14 mouse cellular contexts compared by ENCODE assay signal in the genomic region with DNA sequence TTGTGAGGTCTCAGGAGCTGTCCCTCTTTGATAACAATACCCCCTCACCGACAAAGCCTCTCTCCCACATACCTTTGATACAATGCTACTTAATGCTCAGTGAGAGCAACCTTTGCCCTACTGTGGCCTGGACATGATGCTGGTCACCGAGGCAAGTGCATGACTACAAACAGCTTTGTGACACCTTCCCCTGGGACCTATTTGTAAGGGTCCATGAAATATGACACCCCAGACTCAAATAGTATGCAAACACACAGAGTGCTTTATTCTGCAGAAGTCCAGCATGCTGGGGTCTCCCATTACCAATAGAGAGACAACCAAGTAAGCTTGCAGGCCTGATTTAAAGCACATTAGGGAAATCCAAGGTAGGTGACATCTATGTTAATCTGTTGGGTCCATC.
DNase-seq lines count a peak whose midpoint lies in the region; ATAC-seq and TF ChIP-seq lines count a peak whose summit lies in the region.
"Had no signal": no experiment of that assay in that cellular context is flagged by ENCODE, and none has a peak within 500 bp of the region (broad histone marks: within the 10 kb centered on the region; RNA-seq: fewer than 3 reads in every experiment).

No protein-coding gene starts in this region.

- H3K9ac ChIP-seq in midbrain, embryonic 13.5 days (replicated peaks) = no peak overlapping the region
- H3K9ac ChIP-seq: embryonic facial prominence, embryonic 13.5 days; intestine, embryonic 15.5 days; midbrain, embryonic 15.5 days had no signal

- no peaks in the 10 kb centered on the region for H3K27me3 ChIP-seq in kidney, adult 2 months (replicated peaks; ENCODE audit: control insufficient read depth, insufficient read depth, low read length)
- H3K27me3 ChIP-seq in midbrain, embryonic 10.5 days (ENCODE audit: low read depth, poor library complexity, severe bottlenecking) = no peaks in the 10 kb centered on the region
- no peaks in the 10 kb centered on the region for H3K27me3 ChIP-seq in midbrain, embryonic 13.5 days
- H3K27me3 ChIP-seq: CH12.LX; embryonic facial prominence, embryonic 13.5 days; intestine, embryonic 15.5 days; midbrain, embryonic 15.5 days had no signal

- peak overlapping the region; percentile 69 for H3K27ac ChIP-seq in gastrocnemius, adult 2 months
- H3K27ac ChIP-seq in kidney, adult 2 months (ENCODE audit: insufficient read depth, low read depth, low read length) = peak overlapping the region; percentile 24; the same call in 1 of the 2 replicates
- H3K27ac ChIP-seq in midbrain, embryonic 10.5 days (replicated peaks) = 0 out of 2 replicates have a peak overlapping the region, but pooled peaks have one; percentile 3
- H3K27ac ChIP-seq in midbrain, embryonic 13.5 days = no peak overlapping the region
- H3K27ac ChIP-seq: embryonic facial prominence, embryonic 13.5 days; intestine, embryonic 15.5 days; layer of hippocampus, adult 2 months; midbrain, embryonic 15.5 days had no signal

- 33% methylated on average over 2 of the region's 2 CpGs for WGBS in kidney, adult 2 months
- 33% methylated on average over 2 of the region's 2 CpGs for WGBS in midbrain, embryonic 10.5 days
- WGBS in midbrain, embryonic 13.5 days = 27% methylated on average over 2 of the region's 2 CpGs

- no peak overlapping the region for H3K4me3 ChIP-seq in gastrocnemius, adult 2 months
- no peak overlapping the region for H3K4me3 ChIP-seq in kidney, adult 2 months (ENCODE audit: insufficient read depth, low read depth, low read length)
- no peak overlapping the region for H3K4me3 ChIP-seq in midbrain, embryonic 10.5 days
- no peak overlapping the region for H3K4me3 ChIP-seq in midbrain, embryonic 13.5 days (replicated peaks)
- H3K4me3 ChIP-seq: embryonic facial prominence, embryonic 13.5 days; hindbrain, embryonic 10.5 days; intestine, embryonic 15.5 days; layer of hippocampus, adult 2 months; midbrain, embryonic 15.5 days had no signal

- ATAC-seq in midbrain, embryonic 13.5 days = no peak
- ATAC-seq: intestine, embryonic 15.5 days; midbrain, embryonic 15.5 days had no signal

- H3K4me1 ChIP-seq in kidney, adult 2 months (ENCODE audit: control insufficient read depth, insufficient read depth, low read length) = peaks cover 6% of the 10 kb centered on the region; the same call in 1 of the 2 replicates
- H3K4me1 ChIP-seq in midbrain, embryonic 10.5 days = peaks cover 20% of the 10 kb centered on the region
- peaks cover 14% of the 10 kb centered on the region; the same call in 1 of the 2 replicates for H3K4me1 ChIP-seq in midbrain, embryonic 13.5 days (replicated peaks)

- TF ChIP-seq CTCF in gastrocnemius, adult 2 months (IDR thresholded peaks at IDR 0.05) = no peak
- no peak for TF ChIP-seq CTCF in kidney, adult 2 months (conservative IDR thresholded peaks at IDR 0.05; ENCODE audit: insufficient read depth, insufficient read length, low read depth, low read length)

- intact Hi-C loops in gastrocnemius, adult 2 months (cut with DNase I) = loop anchor here (5.0 kb wide), 1 partner anchor 202 kb away; no protein-coding TSS in a partner anchor

- no peaks in the 10 kb centered on the region for H3K36me3 ChIP-seq in kidney, adult 2 months (ENCODE audit: control insufficient read depth, insufficient read depth, low read length)
- no peaks in the 10 kb centered on the region for H3K36me3 ChIP-seq in midbrain, embryonic 10.5 days
- no peaks in the 10 kb centered on the region for H3K36me3 ChIP-seq in midbrain, embryonic 13.5 days
- H3K36me3 ChIP-seq: embryonic facial prominence, embryonic 13.5 days; hindbrain, embryonic 10.5 days; intestine, embryonic 15.5 days; midbrain, embryonic 15.5 days had no signal

- no peak for DNase-seq in gastrocnemius, adult 2 months
- no peak for DNase-seq in gastrocnemius, adult 8-10 months (ENCODE audit: low spot score in 2 of 2)
- no peak for DNase-seq in kidney, adult 2 months
- DNase-seq in kidney, postnatal 25 days = no peak
- DNase-seq in midbrain, embryonic 10.5 days (ENCODE audit: low spot score) = no peak
- peak; percentile 54 for DNase-seq in mesoderm, embryonic 11.5 days (ENCODE audit: low read depth, low spot score)
- DNase-seq in urinary bladder, adult 18-20 months (ENCODE audit: low spot score in 2 of 2) = no peak

- no peak for TF ChIP-seq POLR2A in kidney, adult 2 months (IDR thresholded peaks at IDR 0.05; ENCODE audit: low read depth, low read length)

- no peak overlapping the region for H3K4me2 ChIP-seq in midbrain, embryonic 13.5 days (replicated peaks)
- H3K4me2 ChIP-seq: embryonic facial prominence, embryonic 13.5 days; intestine, embryonic 15.5 days; midbrain, embryonic 15.5 days had no signal

- H3K9me3 ChIP-seq in midbrain, embryonic 10.5 days (replicated peaks) = peaks cover 7% of the 10 kb centered on the region; the same call in 1 of the 2 replicates
- H3K9me3 ChIP-seq in midbrain, embryonic 13.5 days = no peaks in the 10 kb centered on the region
- H3K9me3 ChIP-seq: embryonic facial prominence, embryonic 13.5 days; midbrain, embryonic 15.5 days had no signal
